Mouse (Mus musculus) spleen, adult 2 months (tissue): ENCODE data around the gene Rsph14. TPM values are rescaled to one million over a fixed set of nuclear protein-coding genes. Genes with fewer than 3 reads are reported as not detected.
"Not testable (repeated sequence)": the region's sequence is repeated elsewhere in the genome, so short reads cannot be mapped to it uniquely, and the experiment has no call there.

ENCODE experiments used
- DNase-seq, 2 experiments: peaks; one replicate each; pipeline versions ENCODE4 v3.0.0 to v3.0.0-alpha.2; 2012 to 2021; ENCODE audit warnings: low spot score in 2 of 2, low read depth in 1 of 2
- H3K27ac ChIP-seq: fragments of 200-500 bp; 2 replicates; pipeline ENCODE4 v1.5.1; 2012; ENCODE audit warnings: low read length, inconsistent platforms; ENCODE audit not compliant: insufficient read depth
- H3K27me3 ChIP-seq: fragments of 200-500 bp; 2 replicates; pipeline ENCODE4 v1.6.1; 2012; ENCODE audit warnings: mild to moderate bottlenecking, moderate library complexity, low read length, inconsistent platforms; ENCODE audit not compliant: control insufficient read depth, insufficient read depth
- H3K36me3 ChIP-seq: fragments of 200-500 bp; 2 replicates; pipeline ENCODE4 v1.6.1; 2012; ENCODE audit warnings: mild to moderate bottlenecking, low read length, inconsistent platforms; ENCODE audit not compliant: control insufficient read depth, insufficient read depth
- H3K4me1 ChIP-seq: fragments of 200-500 bp; 2 replicates; pipeline ENCODE4 v1.6.1; 2011; ENCODE audit warnings: inconsistent platforms; ENCODE audit not compliant: control insufficient read depth, insufficient read depth, insufficient read length
- H3K4me3 ChIP-seq: fragments of 200-500 bp; 2 replicates; pipeline ENCODE4 v1.5.1; 2011; ENCODE audit warnings: mild to moderate bottlenecking, inconsistent platforms; ENCODE audit not compliant: insufficient read depth, insufficient read length; ENCODE audit errors: extremely low read depth
- CTCF ChIP-seq: fragments of 200-500 bp; IDR thresholded peaks from 2 replicates; pipeline ENCODE4 v1.5.1; 2011; ENCODE audit warnings: mild to moderate bottlenecking, inconsistent platforms; ENCODE audit not compliant: insufficient read depth, insufficient read length, insufficient replicate concordance; ENCODE audit errors: extremely low read depth
- POLR2A ChIP-seq: fragments of 200-500 bp; IDR thresholded peaks from 2 replicates; pipeline ENCODE4 v1.6.1; 2011; ENCODE audit warnings: low read depth, low read length, inconsistent platforms
- whole genome bisulfite sequencing: fragments of 180-500 bp; shearing (Covaris S2); methylation state at CpG from one replicate; pipeline ENCODE4 v1.1.7; 2018; 5-methylcytosine and 5-hydroxymethylcytosine counted together
- polyA plus RNA-seq: library from polyadenylated mRNA; depleted of rRNA; stranded (reverse); fragments of >200 nt; gene quantifications from 2 replicates; pipeline ENCODE4 v1.2.3, GENCODE M21; 2012

Rsph14 gene
- polyA plus RNA-seq, 1 experiment: not detected

DNA sequence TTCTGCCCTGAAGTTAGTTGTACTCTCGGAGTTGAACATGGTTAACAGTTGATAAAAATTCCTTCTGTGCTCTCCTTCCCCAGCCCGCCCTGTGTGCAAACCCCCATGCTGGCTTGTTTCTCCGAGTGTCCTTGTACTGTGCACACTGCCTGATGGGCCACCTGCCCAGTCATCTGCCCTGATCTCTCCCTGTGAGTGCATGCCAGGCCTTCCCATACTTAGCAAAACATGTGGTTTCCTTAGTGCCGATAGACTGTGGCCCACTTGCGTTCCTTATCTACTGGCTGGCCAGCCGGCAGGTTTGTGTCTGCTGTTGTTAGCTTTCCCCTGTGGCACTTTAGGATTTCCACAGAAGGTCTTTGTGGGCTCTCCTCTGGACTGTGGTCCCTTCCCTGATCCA is 21.7 kb upstream of the Rsph14 start:
- Histone ChIP-seq H3K4me3 (no peak overlapping the region), H3K4me1 (peaks cover 2% of the 10 kb centered on the region; the same call in 1 of the 2 replicates), H3K27ac (no peak overlapping the region), H3K27me3 (no peaks in the 10 kb centered on the region), H3K36me3 (no peaks in the 10 kb centered on the region)
- 51% methylated on average over 6 of the region's 6 CpGs for WGBS
- DNase-seq: no peak
- TF ChIP-seq POLR2A: no peak
- no peak for TF ChIP-seq CTCF

DNA sequence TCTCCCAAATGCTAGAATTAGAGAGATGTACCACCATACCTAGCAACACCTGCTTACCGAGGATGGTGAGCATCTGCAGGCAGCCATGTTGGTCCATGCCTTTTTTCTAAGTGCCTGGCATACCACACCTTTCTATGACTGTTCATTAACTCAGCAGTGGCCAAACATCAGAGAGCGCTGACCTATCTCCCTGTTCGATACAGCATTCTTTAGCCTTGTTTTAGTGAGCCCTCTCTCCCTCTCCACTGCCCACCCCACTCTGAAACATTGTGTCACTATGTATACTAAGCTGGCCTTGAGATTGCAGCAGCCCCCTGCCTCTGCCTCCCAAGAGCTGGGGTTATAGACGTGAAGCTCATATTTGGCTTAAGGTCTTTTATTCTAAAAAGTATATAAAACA is 21.3 kb upstream of the Rsph14 start:
- TF ChIP-seq POLR2A (no peak), CTCF (no peak)
- DNase-seq: no peak
- Histone ChIP-seq H3K36me3 (no peaks in the 10 kb centered on the region), H3K27me3 (no peaks in the 10 kb centered on the region), H3K4me3 (no peak overlapping the region), H3K4me1 (peaks cover 2% of the 10 kb centered on the region; the same call in 1 of the 2 replicates), H3K27ac (no peak overlapping the region)
- WGBS: 88% methylated on average over 4 of the region's 4 CpGs

DNA sequence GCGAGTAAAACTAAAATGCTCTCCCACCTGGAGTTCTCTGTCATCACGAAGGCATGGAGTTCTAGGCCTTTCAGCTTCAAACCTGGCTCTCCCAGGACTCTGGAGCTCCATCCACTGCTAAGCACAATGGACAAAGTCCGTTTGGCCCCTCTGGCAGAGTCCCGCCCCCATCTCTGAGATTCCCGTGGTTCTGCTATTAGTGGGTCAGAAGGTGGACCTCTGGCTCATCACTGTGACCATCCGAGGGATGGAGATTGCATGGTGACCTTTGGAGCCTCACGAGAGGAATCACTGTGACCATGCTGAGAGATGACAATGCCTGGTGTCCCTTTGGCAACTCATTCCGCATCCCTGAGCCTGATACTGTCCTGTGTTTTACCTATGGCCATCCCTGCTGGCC is 20.5 kb upstream of the Rsph14 start:
- no peaks in the 10 kb centered on the region for H3K27me3 ChIP-seq
- H3K4me1 ChIP-seq: peaks cover 2% of the 10 kb centered on the region; the same call in 1 of the 2 replicates
- 91% methylated on average over 8 of the region's 8 CpGs for WGBS
- H3K36me3 ChIP-seq: no peaks in the 10 kb centered on the region
- no peak overlapping the region for H3K27ac ChIP-seq
- no peak for DNase-seq
- no peak for TF ChIP-seq CTCF
- TF ChIP-seq POLR2A: no peak
- H3K4me3 ChIP-seq: no peak overlapping the region

DNA sequence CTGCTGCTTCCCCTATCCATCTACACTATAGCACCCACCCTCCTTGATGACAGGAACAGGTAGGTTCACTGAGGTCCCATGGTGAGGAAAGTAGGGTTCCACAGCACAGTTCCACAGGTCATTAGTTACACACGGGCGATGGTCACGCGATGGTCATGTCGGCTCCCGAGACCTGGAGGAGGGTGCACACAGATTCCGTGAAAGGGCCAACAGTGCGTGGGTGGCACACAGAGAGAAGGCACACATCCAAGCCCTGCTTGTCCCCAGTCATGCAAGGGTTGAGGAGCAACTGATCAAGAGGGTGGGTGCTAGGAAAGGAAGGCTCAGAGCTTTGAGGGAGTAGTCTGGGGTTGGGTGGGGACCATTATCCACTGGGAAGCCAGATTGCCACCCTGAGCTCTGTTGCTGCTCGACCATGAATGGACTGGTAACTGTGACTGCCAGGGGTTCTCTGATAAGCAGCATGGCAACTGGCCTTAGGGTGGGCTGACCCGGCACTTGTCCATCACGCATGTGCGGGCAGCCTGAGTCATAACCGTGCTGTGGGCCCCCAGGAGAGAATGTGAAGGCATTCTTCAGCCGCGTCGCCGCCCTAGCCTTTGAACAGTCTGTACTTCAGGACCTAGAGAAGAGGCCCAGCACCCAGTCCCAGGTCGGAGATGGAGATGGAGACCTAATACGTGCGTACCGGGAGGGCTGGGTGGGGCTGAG is 19.1 kb upstream of the Rsph14 start:
- H3K27ac ChIP-seq: no peak overlapping the region
- H3K4me1 ChIP-seq: peaks cover 2% of the 10 kb centered on the region; the same call in 1 of the 2 replicates
- DNase-seq: no peak
- TF ChIP-seq CTCF (no peak), POLR2A (no peak)
- WGBS: 91% methylated on average over 21 of the region's 21 CpGs
- no peaks in the 10 kb centered on the region for H3K36me3 ChIP-seq
- no peak overlapping the region for H3K4me3 ChIP-seq
- no peaks in the 10 kb centered on the region for H3K27me3 ChIP-seq

DNA sequence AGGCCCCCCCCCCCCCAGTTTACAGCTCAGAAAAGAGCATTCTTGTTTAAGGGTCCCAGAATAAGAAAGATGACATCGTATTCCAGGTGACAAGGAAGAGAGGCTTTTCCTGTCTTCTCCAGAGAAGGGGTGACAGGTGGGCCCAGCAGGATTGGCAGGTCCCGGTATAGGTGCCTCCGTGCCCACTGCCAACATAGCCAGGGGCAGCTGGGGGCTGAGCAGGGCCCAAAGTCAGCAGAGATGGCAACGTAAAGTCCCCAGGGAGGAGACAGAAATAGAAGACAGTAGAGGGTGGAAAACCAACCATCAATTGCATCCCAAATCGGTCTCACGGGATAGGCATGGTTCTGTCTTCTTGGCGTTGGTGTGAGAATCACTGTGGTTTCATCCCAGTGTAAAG is 16.3 kb upstream of the Rsph14 start:
- TF ChIP-seq CTCF: no peak
- TF ChIP-seq POLR2A: no peak
- Histone ChIP-seq H3K27me3 (no peaks in the 10 kb centered on the region), H3K27ac (no peak overlapping the region), H3K36me3 (no peaks in the 10 kb centered on the region), H3K4me1 (no peaks in the 10 kb centered on the region), H3K4me3 (no peak overlapping the region)
- no peak for DNase-seq
- WGBS: 77% methylated on average over 7 of the region's 7 CpGs

DNA sequence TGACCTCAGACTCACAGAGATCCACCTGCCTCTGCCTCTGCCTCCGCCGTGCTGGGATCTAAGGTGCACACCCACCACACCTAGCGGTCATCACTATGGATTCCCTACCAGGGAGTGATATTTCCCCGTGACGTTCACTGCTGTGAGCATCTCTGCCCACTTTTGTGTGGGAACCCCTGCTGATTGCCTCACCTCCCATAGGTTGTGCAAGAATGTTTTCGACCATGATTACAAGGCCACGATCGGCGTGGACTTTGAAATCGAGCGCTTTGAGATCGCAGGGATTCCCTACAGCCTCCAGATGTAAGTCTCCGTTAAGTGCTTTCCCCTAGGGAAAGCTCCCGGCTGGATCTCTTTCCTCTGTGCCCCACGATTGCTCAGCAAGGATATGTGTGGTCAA is 13.4 kb upstream of the Rsph14 start:
- DNase-seq: no peak
- H3K36me3 ChIP-seq: no peaks in the 10 kb centered on the region
- H3K27me3 ChIP-seq: no peaks in the 10 kb centered on the region
- no peak for TF ChIP-seq POLR2A
- no peak for TF ChIP-seq CTCF
- H3K27ac ChIP-seq: no peak overlapping the region
- H3K4me3 ChIP-seq: no peak overlapping the region
- H3K4me1 ChIP-seq: no peaks in the 10 kb centered on the region
- WGBS: 88% methylated on average over 15 of the region's 15 CpGs

DNA sequence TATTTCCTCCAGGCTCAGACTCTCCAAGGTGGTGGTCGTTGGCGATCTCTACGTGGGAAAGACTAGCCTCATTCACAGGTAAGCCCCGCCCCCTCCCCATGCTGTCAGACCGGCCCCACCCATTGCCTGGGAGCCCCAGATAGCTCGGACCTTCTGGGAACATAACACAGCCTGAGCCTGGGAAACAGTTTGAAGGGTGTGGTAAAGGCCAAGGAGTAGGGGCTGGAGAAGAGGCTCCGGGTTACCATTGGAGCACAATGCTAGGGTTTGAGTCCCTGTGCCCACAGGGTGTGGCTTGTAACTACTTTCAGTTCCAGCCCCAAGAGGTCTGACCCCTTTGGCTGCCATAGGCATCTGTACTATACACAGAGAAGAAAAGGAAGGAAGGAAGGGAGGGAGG is 12.1 kb upstream of the Rsph14 start:
- no peak for DNase-seq
- H3K4me1 ChIP-seq: no peaks in the 10 kb centered on the region
- 59% methylated on average over 7 of the region's 7 CpGs for WGBS
- no peak overlapping the region for H3K27ac ChIP-seq
- H3K36me3 ChIP-seq: no peaks in the 10 kb centered on the region
- no peak overlapping the region for H3K4me3 ChIP-seq
- TF ChIP-seq CTCF (no peak), POLR2A (no peak)
- no peaks in the 10 kb centered on the region for H3K27me3 ChIP-seq

DNA sequence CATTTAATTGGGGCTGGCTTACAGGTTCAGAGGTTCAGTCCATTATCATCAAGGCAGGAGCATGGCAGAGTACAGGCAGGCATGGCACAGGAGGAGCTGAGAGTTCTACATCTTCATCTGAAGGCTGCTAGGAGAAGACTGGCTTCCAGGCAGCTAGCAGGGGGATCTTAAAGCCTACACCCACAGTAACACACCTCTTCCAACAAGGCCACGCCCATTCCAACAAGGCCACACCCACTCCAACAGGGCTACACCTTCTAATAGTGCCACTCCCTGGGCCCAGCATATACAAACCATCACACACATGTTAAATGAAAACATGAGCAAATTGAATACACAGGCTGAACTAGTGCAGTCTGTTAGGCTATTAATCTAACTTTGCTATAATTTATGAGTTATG is 9.7 kb upstream of the Rsph14 start:
- not testable (repeated sequence) for H3K4me1 ChIP-seq, H3K36me3 ChIP-seq, H3K4me3 ChIP-seq, H3K27me3 ChIP-seq, DNase-seq, H3K27ac ChIP-seq
- 21% methylated on average over 1 of the region's 1 CpGs for WGBS
